Mouse (Mus musculus): ENCODE measurements around the gene Atg101. TPM values are rescaled to one million over a fixed set of nuclear protein-coding genes. Genes with fewer than 3 reads are reported as not detected.

The Atg101 gene
- polyA plus RNA-seq, 1 experiment: 110 TPM

- no peak overlapping the region for H3ac ChIP-seq (ENCODE audit: control insufficient read depth, insufficient read length)
- H3K36me3 ChIP-seq (ENCODE audit: control insufficient read depth, insufficient read depth): no peaks in the 10 kb centered on the region
- TF ChIP-seq TCF12 (IDR thresholded peaks at IDR 0.05; ENCODE audit: insufficient read depth, poor library complexity, severe bottlenecking): no peak
- TF ChIP-seq MAX (IDR thresholded peaks at IDR 0.05; ENCODE audit: low read depth): no peak
- TF ChIP-seq POLR2AphosphoS2 (IDR thresholded peaks at IDR 0.05; ENCODE audit: insufficient read length, low read depth): no peak
- no peak for TF ChIP-seq USF1 (IDR thresholded peaks at IDR 0.05; ENCODE audit: low read depth)
- no peak for TF ChIP-seq SRF (IDR thresholded peaks at IDR 0.05; ENCODE audit: control insufficient read depth, insufficient read length, low read depth)
- TF ChIP-seq MYOD1 (IDR thresholded peaks at IDR 0.05; ENCODE audit: control insufficient read depth in 1 of 3, insufficient read length in 2 of 3, low read depth in 2 of 3): no peak
- H3K4me3 ChIP-seq: no peak overlapping the region
- H3K4me2 ChIP-seq (ENCODE audit: low read depth): no peak overlapping the region
- no peaks in the 10 kb centered on the region for H3K79me2 ChIP-seq (ENCODE audit: control insufficient read depth, insufficient read depth)
- no peaks in the 10 kb centered on the region for H3K27me3 ChIP-seq (ENCODE audit: control insufficient read depth, insufficient read depth, insufficient read length)
These were observed 24.6 kb downstream of the Atg101 start for GRCm38 (mm10) chr15:101308440-101309348.

GRCm38 (mm10) chr15:101309493-101309892 lies 25.4 kb downstream of the Atg101 start:
- Histone ChIP-seq H3K4me3 (no peak overlapping the region), H3K27me3 (ENCODE audit: control insufficient read depth, insufficient read depth, insufficient read length) (no peaks in the 10 kb centered on the region), H3ac (ENCODE audit: control insufficient read depth, insufficient read length) (no peak overlapping the region), H3K79me2 (ENCODE audit: control insufficient read depth, insufficient read depth) (no peaks in the 10 kb centered on the region), H3K36me3 (ENCODE audit: control insufficient read depth, insufficient read depth) (no peaks in the 10 kb centered on the region), H3K4me2 (ENCODE audit: low read depth) (no peak overlapping the region)
- TF ChIP-seq MAX (IDR thresholded peaks at IDR 0.05; ENCODE audit: low read depth) (no peak), E2F4 (IDR thresholded peaks at IDR 0.05; ENCODE audit: insufficient read depth) (no peak), TCF12 (IDR thresholded peaks at IDR 0.05; ENCODE audit: insufficient read depth, poor library complexity, severe bottlenecking) (no peak), CEBPB (IDR thresholded peaks at IDR 0.05; ENCODE audit: insufficient read depth, poor library complexity, severe bottlenecking) (no peak), TCF3 (IDR thresholded peaks at IDR 0.05; ENCODE audit: insufficient read length, low read depth) (no peak), MYOD1 (IDR thresholded peaks at IDR 0.05; ENCODE audit: control insufficient read depth in 1 of 3, insufficient read length in 2 of 3, low read depth in 2 of 3) (no peak), MYOG (IDR thresholded peaks at IDR 0.05; ENCODE audit: control insufficient read depth in 1 of 3, insufficient read depth in 1 of 3, insufficient read length in 2 of 3, low read depth in 2 of 3) (no peak), REST (IDR thresholded peaks at IDR 0.05; ENCODE audit: insufficient read depth, insufficient read length) (no peak), POLR2AphosphoS2 (IDR thresholded peaks at IDR 0.05; ENCODE audit: insufficient read length, low read depth) (no peak), USF1 (IDR thresholded peaks at IDR 0.05; ENCODE audit: low read depth) (no peak), POLR2A (IDR thresholded peaks at IDR 0.05; ENCODE audit: insufficient read length, low read depth) (no peak)

- Histone ChIP-seq H3K79me2 (ENCODE audit: control insufficient read depth, insufficient read depth) (no peaks in the 10 kb centered on the region), H3K4me2 (ENCODE audit: low read depth) (no peak overlapping the region)
These were observed 27.2 kb downstream of the Atg101 start for GRCm38 (mm10) chr15:101311087-101311770.

GRCm38 (mm10) chr15:101312006-101312405 lies 27.9 kb downstream of the Atg101 start:
- H3K36me3 ChIP-seq (ENCODE audit: control insufficient read depth, insufficient read depth): no peaks in the 10 kb centered on the region
- H3ac ChIP-seq (ENCODE audit: control insufficient read depth, insufficient read length): no peak overlapping the region
- TF ChIP-seq TCF12 (IDR thresholded peaks at IDR 0.05; ENCODE audit: insufficient read depth, poor library complexity, severe bottlenecking) (no peak), MYOD1 (IDR thresholded peaks at IDR 0.05; ENCODE audit: control insufficient read depth in 1 of 3, insufficient read length in 2 of 3, low read depth in 2 of 3) (peak in 1 of 3 experiments; percentile 42)
- H3K4me3 ChIP-seq: no peak overlapping the region
- no peaks in the 10 kb centered on the region for H3K79me2 ChIP-seq (ENCODE audit: control insufficient read depth, insufficient read depth)
- H3K27me3 ChIP-seq (ENCODE audit: control insufficient read depth, insufficient read depth, insufficient read length): no peaks in the 10 kb centered on the region
- no peak overlapping the region for H3K4me2 ChIP-seq (ENCODE audit: low read depth)

More at GRCm38 (mm10) chr15:101311087-101311770, 27.2 kb downstream of the Atg101 start:
- no peak for TF ChIP-seq POLR2A (IDR thresholded peaks at IDR 0.05; ENCODE audit: insufficient read length, low read depth)
- TF ChIP-seq E2F4 (IDR thresholded peaks at IDR 0.05; ENCODE audit: insufficient read depth): no peak
- no peak for TF ChIP-seq MYOD1 (IDR thresholded peaks at IDR 0.05; ENCODE audit: control insufficient read depth in 1 of 3, insufficient read length in 2 of 3, low read depth in 2 of 3)
- TF ChIP-seq POLR2AphosphoS2 (IDR thresholded peaks at IDR 0.05; ENCODE audit: insufficient read length, low read depth): no peak
- TF ChIP-seq USF1 (IDR thresholded peaks at IDR 0.05; ENCODE audit: low read depth): no peak
- no peak for TF ChIP-seq MAX (IDR thresholded peaks at IDR 0.05; ENCODE audit: low read depth)
- TF ChIP-seq MYOG (IDR thresholded peaks at IDR 0.05; ENCODE audit: control insufficient read depth in 1 of 3, insufficient read depth in 1 of 3, insufficient read length in 2 of 3, low read depth in 2 of 3): no peak
- no peak for TF ChIP-seq CEBPB (IDR thresholded peaks at IDR 0.05; ENCODE audit: insufficient read depth, poor library complexity, severe bottlenecking)
- Histone ChIP-seq H3ac (ENCODE audit: control insufficient read depth, insufficient read length) (no peak overlapping the region), H3K4me3 (no peak overlapping the region), H3K36me3 (ENCODE audit: control insufficient read depth, insufficient read depth) (no peaks in the 10 kb centered on the region), H3K27me3 (ENCODE audit: control insufficient read depth, insufficient read depth, insufficient read length) (no peaks in the 10 kb centered on the region)

GRCm38 (mm10) chr15:101315378-101315777 lies 31.3 kb downstream of the Atg101 start:
- TF ChIP-seq E2F4 (IDR thresholded peaks at IDR 0.05; ENCODE audit: insufficient read depth) (no peak), POLR2AphosphoS2 (IDR thresholded peaks at IDR 0.05; ENCODE audit: insufficient read length, low read depth) (no peak), TCF3 (IDR thresholded peaks at IDR 0.05; ENCODE audit: insufficient read length, low read depth) (no peak), USF1 (IDR thresholded peaks at IDR 0.05; ENCODE audit: low read depth) (no peak), TCF12 (IDR thresholded peaks at IDR 0.05; ENCODE audit: insufficient read depth, poor library complexity, severe bottlenecking) (no peak), MAX (IDR thresholded peaks at IDR 0.05; ENCODE audit: low read depth) (no peak), REST (IDR thresholded peaks at IDR 0.05; ENCODE audit: insufficient read depth, insufficient read length) (no peak), POLR2A (IDR thresholded peaks at IDR 0.05; ENCODE audit: insufficient read length, low read depth) (no peak), SRF (IDR thresholded peaks at IDR 0.05; ENCODE audit: control insufficient read depth, insufficient read length, low read depth) (no peak), CEBPB (IDR thresholded peaks at IDR 0.05; ENCODE audit: insufficient read depth, poor library complexity, severe bottlenecking) (no peak), MYOD1 (IDR thresholded peaks at IDR 0.05; ENCODE audit: control insufficient read depth in 1 of 3, insufficient read length in 2 of 3, low read depth in 2 of 3) (no peak), MYOG (IDR thresholded peaks at IDR 0.05; ENCODE audit: control insufficient read depth in 1 of 3, insufficient read depth in 1 of 3, insufficient read length in 2 of 3, low read depth in 2 of 3) (no peak)
- peak overlapping the region; percentile 77 for H3K4me2 ChIP-seq (ENCODE audit: low read depth)

More at GRCm38 (mm10) chr15:101315378-101315777, 31.3 kb downstream of the Atg101 start:
- Histone ChIP-seq H3K27me3 (ENCODE audit: control insufficient read depth, insufficient read depth, insufficient read length) (no peaks in the 10 kb centered on the region), H3ac (ENCODE audit: control insufficient read depth, insufficient read length) (no peak overlapping the region), H3K36me3 (ENCODE audit: control insufficient read depth, insufficient read depth) (no peaks in the 10 kb centered on the region), H3K4me3 (peak overlapping the region; percentile 2), H3K79me2 (ENCODE audit: control insufficient read depth, insufficient read depth) (no peaks in the 10 kb centered on the region)
